Mouse (Mus musculus) c-Kit-negative CD71-positive TER-119-positive erythroid progenitor cells, embryonic 14.5 days (primary cell): ENCODE data around the gene Aldh16a1.
A peak's percentile ranks its signal among the peaks of the same experiment; 100 is the strongest.
"Not testable (repeated sequence)": the region's sequence is repeated elsewhere in the genome, so short reads cannot be mapped to it uniquely, and the experiment has no call there.

Experiments
- DNase-seq: peaks from one replicate; pipeline ENCODE4 v3.0.0-alpha.2; 2013; ENCODE audit warnings: low read depth, low spot score

Aldh16a1 gene

DNA sequence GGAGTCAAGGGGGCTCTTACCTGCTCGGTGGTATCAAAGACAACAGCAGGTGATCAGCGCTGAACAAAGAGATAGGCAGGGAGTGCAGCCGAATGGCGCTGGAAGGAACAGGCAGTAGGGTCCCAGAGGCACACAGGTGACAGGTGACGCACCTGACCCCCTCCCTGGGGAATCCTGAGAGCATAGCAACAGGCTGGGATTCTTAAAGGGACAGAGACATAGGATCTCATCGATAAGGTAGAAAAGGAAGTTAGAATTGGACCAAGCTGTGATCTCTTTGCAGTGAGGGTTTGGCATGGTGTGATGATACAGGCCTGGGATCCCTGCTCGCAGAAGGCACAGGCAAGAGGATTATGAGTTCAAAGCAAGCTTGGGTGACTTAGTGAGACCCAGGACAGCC lies 25.1 kb upstream of the Aldh16a1 start, which contains the start of gene Gfy:
TSS of gene Gfy (minus strand) at position 101 of the 400 bp plus-strand sequence.
- no peak for DNase-seq

DNA sequence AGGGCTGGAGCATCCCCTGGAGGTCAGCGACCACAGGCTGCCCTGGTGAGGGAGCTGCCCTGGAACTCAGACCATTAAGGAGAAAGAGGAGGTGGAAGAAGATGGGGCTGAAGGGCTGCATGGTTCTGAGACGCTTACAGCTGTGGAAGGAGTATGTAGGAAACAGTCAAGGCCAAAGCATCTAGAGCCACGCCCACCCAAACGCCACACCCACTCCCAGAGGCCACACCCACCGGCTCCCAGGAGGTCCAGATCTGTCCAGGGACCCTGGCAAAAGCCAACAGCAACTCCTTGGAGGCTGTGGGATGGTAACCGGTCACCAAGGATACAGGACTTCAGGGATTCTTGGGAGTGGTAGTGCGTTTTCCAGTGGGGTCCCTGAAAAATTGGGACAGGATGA lies 24.2 kb upstream of the Aldh16a1 start:
- no peak for DNase-seq

DNA sequence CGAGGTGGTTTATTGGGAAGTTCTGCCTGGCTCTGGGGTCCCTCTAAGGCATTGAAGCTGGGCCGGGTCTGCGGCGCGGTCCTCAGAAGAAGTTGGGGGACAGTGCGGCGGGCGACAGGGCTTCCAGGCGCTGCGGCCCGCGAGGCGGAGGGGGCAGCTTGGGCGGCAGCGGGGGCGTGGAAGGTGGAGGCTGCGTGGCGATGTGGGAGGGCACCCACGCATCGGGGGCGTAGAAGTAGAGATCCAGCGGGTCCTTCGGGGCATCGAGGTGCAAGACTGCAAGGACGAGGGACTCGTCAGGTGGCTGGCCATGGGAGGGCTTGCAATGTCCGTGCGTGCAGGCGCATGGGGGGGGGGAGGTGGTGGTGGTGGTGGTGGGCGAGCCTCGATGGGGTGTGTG lies 22.0 kb upstream of the Aldh16a1 start:
- DNase-seq = no peak

DNA sequence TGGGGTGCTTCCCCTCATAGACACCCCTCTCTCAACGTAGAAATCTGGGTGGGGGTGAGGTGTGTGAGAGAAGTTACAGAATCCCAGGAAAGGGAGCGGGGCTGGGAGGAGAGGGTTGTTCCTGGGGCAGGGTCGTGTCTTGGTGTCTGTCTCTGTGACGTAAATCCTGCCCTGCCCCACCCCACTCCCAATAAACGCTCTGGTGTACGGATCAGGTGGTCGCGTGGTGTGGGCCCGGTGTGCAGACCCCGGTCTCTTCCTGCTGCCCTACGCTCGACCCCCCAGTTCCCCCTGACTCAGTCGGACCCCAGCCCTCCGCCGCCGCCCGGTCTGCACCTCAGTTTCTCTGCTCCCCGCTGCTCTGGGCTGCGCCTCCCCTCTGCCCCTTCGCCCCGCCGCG lies 21.5 kb upstream of the Aldh16a1 start:
- no peak for DNase-seq

DNA sequence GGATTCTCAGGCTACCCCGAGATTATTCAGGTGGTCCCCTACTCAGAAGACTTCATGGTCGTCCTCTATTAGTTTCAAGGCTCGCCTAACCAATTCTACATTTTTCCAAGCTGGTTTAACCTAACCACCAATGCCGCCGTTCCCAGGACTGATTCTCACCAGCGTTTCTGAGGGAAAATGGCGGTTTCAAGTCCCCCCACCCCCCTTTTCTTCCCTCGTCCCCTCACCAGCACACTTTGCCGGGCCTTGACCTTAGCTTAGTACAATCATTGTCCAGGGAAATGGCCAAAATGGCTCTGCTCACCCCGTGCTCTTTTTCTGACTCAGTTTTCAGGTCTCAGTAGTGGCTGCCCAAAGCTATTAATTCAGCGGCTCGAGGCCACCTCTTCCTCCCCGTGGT lies 21.0 kb upstream of the Aldh16a1 start:
- no peak for DNase-seq

DNA sequence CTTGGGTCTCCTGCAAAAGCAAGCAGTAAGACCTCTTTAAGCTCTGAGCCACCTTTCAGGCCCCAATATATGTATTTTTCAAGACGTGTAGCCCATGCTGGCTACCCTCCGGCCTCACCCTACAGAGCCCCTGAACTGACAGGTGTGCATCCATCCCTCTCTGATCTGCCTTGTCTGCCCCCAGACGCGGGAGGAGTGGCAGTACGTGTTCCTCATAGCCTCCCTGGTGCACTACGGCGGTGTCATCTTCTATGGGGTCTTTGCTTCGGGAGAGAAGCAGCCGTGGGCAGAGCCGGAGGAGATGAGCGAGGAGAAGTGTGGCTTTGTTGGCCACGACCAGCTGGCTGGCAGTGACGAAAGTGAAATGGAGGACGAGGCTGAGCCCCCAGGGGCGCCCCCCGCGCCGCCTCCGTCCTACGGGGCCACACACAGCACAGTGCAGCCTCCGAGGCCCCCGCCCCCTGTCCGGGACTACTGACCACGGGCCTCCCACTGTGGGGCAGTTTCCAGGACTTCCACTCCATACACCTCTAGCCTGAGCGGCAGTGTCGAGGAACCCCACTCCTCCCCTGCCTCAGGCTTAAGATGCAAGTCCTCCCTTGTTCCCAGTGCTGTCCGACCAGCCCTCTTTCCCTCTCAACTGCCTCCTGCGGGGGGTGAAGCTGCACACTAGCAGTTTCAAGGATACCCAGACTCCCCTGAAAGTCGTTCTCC lies 20.3 kb upstream of the Aldh16a1 start:
- no peak for DNase-seq

DNA sequence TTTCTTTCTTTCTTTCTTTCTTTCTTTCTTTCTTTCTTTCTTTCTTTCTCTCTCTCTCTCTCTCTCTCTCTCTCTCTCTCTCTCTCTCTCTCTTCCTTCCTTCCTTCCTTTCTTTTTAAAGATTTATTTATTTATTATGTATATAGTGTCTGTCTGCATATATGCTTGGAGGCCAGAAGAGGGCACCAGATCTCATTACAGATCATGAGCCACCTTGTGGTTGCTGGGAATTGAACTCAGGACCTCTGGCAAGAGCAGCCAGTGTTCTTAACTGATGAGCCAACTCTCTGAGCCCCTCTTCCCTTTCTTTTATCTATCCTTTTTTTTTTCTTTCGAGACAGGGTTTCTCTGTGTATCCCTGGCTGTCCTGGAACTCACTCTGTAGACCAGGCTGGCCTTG lies 19.4 kb upstream of the Aldh16a1 start:
- DNase-seq = not testable (repeated sequence)

DNA sequence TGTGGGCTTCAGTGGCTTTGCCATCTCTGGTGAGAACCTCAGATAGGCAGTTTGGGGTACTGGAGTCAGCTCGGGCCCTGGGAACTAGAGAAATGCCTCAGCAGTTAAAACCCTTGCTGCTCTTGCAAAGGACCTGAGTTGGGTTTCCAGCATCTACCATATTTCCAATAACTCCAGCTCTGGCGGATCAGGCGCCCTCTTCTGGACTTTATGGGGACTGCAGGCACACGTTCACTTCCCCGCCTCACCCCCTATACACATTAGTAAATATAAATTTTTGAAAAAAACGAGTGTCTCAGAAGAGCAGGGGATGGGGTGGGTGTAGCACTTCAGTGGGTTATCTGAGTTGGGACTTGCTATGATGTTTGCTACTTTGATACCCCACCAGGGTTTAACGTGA lies 18.6 kb upstream of the Aldh16a1 start:
- DNase-seq = no peak

DNA sequence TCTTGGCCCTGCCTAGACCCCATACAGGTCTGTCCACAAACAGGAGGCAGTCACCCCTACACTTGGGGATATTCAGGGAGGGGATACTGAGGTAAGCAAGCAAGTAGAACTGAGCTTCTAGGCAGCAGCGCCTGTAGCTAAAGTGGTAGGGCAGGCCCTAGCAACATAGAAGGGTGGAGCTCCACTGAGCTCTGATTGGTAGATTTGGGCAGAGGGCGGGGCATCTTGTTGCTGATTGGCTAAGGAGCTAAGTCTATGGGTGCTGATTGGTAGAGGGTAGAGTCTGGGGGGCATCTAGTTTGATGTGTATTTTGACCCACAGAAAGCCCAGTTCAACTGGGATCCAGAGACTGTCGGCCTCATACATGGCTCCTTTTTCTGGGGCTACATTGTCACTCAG lies 15.1 kb upstream of the Aldh16a1 start:
- DNase-seq = no peak

DNA sequence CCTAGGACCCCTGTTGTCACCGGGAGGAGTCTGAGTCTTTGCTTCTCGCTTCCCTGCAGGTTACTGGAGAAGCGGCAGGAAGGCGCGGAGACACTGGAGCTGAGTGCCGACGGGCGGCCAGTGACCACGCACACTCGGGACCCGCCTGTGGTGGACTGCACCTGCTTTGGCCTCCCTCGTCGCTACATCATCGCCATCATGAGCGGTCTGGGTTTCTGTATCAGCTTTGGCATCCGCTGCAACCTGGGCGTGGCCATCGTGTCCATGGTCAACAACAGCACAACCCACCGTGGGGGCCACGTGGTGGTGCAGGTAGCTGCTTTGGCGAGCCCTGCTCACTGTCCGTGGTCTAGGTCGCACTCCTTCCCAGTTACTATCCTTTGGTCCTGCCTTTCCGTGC lies 14.3 kb upstream of the Aldh16a1 start:
- no peak for DNase-seq

DNA sequence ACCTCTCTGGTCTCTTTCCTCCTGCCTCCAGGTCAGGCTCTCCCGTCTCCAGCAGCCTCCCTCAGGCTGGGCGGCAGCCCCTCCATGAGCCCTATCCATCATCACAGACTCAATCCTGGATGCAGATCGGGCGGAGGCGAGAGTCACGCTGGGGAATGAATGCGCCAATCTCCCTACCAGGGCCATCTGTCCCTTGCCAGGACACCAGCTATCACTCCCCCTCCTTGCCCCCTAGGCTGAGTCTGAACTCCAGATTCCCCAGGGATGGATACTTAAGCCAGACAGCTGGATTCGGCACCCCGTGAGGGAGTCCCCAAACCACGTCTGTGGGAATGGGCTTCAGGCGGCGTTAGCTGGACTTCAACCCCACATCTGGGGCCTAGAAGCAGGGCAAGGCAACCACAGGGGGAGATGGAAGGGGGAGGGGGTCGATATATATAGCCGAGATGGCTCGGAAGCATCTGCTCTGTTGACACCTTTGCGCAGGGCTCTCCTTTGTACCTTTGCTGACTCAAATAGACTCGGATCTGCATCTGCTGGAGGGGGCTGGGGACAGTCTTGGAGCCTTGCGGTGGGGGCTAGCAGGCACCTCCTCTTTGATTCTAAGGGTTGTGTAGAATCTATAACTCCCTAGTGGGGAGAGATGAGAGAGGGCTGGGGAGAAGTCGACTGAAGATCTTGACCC lies 13.5 kb upstream of the Aldh16a1 start:
- no peak for DNase-seq

DNA sequence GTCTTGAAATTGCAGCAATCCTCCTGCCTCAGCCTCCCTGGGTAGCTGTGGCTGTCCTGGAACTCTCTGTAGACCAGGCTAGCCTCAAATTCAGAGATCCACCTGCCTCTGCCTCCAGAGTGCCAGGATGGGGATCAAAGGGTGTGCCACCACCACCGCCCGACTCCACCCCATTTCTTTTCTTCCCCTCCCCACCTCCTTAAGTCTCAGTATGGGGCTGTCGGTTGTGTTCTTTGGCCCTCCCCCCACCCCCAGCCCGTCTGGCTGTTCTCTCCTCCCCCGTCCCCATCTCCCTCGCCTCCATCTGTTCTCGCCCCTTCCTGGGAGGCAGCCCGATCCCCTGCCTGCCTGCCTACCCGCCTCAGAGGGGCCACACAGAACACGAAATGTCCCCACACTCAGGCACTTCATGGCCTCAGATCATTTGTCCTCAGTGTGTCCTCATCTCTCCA lies 12.6 kb upstream of the Aldh16a1 start:
- DNase-seq = no peak

DNA sequence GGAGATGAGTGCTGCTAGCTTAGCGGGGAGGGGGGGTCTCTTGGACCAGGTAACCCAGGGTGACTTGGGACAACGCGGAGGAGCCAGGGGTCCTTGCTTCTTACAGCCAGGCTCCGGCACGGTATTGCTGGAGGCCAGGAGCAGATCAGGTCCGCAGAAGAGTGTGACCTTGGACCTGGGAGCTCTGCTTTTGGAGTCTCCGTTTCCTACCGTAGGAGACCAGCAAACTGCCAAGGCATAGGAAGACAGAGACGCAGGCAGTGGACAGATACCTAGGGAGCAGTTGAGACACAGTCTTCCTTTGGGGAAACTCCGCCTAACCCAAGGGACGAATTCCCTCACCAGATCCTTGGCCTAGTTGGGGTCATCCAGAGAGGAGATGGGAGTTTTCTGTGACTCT lies 11.3 kb upstream of the Aldh16a1 start:
- no peak for DNase-seq

DNA sequence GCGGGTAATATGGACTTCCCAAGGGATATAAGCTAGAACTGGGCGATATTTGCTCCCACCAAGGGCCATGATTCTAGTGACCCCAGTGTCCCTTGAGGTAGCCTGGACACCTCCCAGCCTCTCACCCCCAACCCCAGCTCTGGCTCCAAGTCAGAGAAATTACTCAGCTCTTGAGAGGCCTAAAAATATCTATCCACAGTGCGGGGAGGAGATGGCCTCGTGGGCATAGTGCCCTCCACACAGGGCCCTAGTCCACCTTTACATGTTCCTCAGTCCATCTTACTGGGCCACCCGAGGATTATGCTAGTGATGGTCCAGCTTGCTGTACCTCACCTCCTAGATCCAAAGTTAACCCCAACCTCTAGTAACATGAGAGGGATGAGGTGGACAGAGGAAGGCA lies 10.4 kb upstream of the Aldh16a1 start:
- DNase-seq = no peak

DNA sequence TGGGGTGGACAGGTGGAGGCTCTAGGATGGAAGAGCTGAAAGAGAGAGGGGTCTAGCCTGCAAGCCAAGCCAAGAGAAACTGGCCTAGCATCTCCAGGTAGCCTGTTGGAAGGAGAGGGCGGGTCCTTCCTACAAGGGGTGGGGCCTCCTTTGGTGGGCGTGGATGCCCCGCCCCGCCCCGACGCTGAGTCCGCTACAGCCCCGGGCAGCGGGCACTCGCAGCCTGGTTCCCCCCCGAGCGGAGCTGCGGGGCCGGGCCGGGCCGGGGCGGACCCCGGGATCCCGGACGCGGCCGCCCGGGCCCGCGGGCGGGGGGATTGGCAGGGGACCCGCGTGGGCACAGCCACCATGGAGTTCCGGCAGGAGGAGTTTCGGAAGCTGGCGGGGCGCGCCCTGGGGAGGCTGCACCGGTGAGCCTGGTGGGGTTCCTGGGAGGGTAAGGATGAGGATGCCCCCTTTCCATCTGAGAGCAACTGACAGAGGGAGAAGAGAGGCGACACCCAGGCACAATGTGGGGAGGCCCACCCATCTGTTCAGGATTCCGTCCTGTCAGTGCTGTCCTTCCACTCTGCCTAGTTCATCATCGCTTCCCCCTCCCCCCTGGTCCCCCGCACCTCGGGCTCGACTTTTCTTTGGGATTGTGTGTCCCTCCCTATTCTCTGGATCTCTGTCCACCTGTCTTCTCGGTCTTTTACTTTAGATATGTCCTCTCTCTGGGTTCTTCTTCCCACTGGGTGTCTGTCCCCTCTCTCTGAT lies 9.5 kb upstream of the Aldh16a1 start, which contains the start of gene Slc17a7:
TSS of gene Slc17a7 (plus strand) at position 215 of the 756 bp plus-strand sequence.
- DNase-seq = no peak

DNA sequence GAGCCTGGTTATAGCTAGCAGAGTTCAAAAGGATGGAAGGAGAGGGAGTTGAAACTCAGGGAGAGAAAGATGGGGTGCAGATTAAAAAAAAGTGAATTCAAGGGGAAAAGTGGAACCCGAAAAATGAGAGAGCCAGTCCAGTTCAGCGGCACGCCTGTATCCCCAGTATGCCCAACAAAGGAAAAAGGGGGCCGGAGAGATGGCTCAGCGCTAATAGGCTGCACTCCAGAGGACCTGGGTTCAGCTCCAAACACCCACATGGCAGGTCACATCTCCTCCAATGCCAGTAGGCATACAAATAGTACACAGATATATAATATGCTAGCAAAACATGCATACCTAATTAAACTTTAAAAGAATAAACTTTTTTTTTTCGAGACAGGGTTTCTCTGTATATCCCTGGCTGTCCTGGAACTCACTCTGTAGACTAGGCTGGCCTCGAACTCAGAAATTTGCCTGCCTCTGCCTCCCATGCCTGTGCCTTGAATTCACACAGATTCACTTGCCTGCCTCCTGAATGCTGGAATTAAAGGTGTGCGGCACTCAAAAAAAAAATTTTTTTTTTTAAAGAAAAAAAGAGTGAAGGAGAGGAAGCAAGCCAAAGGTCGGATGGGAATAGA lies 8.7 kb upstream of the Aldh16a1 start:
- DNase-seq = no peak

DNA sequence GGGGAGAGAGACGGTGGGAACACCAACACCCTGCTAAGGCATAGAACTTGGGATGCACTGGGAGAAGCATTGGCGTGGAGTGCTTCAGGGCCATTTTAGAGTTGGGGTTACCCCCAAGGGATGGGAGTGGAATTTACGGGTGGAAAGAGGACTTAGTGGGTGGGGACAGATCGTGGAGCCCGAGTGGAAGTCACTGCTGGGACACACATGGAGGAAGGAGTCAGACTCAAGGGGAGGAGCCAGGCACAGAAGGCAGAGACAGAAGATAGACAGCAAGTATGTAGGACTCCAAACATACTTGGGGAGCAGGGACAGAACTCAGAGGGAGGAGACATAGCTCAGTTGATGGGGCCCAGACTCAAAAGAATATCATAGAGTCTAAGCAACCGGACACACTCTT lies 8.2 kb upstream of the Aldh16a1 start:
- DNase-seq = no peak

DNA sequence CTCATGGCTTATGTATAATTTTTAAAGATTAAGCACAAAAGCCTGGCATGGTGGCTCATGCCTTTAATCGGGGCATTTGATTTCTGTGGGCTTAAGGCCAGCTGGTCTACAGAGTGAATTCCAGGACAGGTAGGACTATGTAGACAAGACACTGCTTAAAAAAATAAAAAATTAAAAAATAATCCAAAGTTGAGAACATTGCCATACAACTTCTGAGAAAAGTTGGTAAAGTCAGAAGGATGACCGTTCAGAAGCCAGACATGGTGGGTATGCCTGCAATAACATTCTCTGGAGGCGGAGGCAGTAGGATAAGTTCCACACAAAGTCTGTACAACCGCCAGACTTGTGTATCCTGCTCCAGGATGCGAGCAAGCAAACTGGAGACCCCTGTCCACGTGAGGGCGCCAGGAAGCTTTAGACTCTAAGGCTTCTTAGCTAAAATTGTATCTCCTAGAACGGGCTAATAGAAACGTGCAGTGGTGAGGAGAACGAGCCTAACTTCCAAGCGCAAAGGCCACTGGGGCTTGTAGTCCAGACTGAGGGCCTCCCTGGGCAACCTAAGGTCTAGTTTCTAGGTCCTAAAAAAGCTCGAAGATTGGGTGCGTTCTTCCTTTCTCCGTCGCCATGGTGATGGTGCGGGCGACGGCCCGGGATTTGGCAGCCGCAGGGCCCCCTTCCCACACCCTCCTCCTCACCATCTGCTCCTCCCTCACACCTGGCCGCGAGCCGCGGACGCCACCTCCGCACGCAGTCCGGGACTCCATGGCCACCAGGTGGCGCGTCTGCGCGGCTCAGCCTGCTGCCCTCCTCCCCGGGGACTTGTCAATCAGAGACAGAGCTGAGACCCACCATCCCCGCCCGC lies 7.5 kb upstream of the Aldh16a1 start:
- peak; percentile 52 for DNase-seq

DNA sequence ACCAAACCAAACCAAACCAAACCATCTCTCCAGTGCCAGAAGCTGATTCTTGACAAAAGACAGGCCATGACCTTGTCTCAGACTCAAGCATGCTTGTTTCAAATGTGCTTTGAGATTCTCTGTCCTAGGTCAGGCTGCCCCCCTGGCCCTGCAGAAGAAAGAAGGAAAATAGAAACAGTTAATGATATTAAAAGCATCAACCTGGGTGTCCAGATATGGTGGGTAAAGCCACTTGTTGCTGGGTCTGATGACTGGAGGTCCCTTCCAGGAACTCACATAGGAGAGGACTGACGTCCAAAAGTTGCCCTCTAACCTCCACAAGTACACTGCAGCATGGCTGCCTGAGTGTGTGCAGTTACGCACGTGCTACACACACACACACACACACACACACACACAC lies 6.5 kb upstream of the Aldh16a1 start:
- no peak for DNase-seq

DNA sequence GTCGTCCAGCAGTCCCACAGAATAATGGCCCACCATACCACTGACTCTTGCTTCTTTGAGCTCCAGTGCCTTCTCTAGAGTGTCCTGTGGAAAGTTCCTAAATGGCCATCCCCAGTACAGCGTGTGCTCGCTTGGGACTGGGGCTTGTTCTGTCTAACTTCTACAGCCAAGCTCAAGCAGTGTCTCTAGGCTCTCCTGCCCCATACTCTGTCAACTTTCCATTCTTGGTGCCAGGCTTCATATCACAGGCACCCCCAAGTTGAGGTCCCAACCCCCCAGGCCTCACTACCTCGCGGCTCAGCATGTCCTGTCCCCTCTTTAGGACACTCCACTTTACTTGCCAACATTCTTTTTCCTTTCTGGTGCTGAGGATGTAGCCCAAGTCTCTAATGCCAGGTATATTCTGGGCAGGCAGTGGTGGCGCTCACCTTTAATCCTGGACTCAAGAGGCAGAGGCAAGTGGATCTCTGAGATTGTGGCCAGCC lies 6.0 kb upstream of the Aldh16a1 start:
- DNase-seq = no peak

DNA sequence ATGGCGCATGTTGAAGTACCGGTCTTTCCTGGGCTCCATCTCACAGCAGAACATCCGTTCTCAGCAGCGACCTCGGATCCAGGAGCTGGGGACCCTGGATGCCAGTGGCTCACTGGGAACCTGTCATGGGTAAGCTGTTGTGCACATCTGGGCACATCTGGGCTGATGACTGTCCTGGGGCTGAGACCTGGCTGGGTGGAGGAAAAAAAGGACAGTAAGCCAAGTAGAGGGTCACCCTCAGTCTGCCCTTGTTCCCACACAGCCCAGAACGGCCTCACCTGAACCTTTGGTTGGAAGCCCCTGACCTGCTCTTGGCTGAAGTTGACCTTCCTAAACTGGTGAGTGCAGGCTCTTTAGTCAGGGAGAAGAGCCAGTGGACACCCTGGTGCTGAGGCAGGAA lies 4.6 kb upstream of the Aldh16a1 start:
- no peak for DNase-seq
